Mouse (Mus musculus): ENCODE measurements around the gene Btbd6. TPM values are rescaled to one million over a fixed set of nuclear protein-coding genes. Genes with fewer than 3 reads are reported as not detected.

The Btbd6 gene
- polyA plus RNA-seq, 1 experiment from 2014 or later: 29.2 TPM

GRCm38 (mm10) chr12:112941776-112942713 lies 34.2 kb upstream of the Btbd6 start, which contains the start of gene Nudt14:
Gene Nudt14, minus strand, starts transcription at chr12:112942124.
- WGBS: 2% methylated on average over 58 of the region's 58 CpGs
- Histone ChIP-seq H3K4me2 (peak within 1 kb of the TSS; percentile 63), H3K9me3 (no peaks in the 10 kb centered on the region), H3K9ac (peak within 1 kb of the TSS; percentile 63), H3K27ac (peak within 1 kb of the TSS; percentile 51; the same call in 1 of the 2 replicates), H3K4me3 (replicated peaks) (peak within 1 kb of the TSS; percentile 61), H3K36me3 (replicated peaks) (no peaks in the 10 kb centered on the region), H3K4me1 (peaks cover 22% of the 10 kb centered on the region), H3K27me3 (0 out of 2 replicates have a peak, but pooled peaks cover 18% of the 10 kb centered on the region)
- peak; percentile 80 for ATAC-seq (ENCODE audit: low FRiP score)

GRCm38 (mm10) chr12:112943669-112944068 lies 32.6 kb upstream of the Btbd6 start:
- H3K9ac ChIP-seq: no peak overlapping the region
- H3K27me3 ChIP-seq: 0 out of 2 replicates have a peak, but pooled peaks cover 20% of the 10 kb centered on the region
- WGBS: 78% methylated on average over 2 of the region's 2 CpGs
- no peaks in the 10 kb centered on the region for H3K36me3 ChIP-seq (replicated peaks)
- no peak for ATAC-seq (ENCODE audit: low FRiP score)
- no peak overlapping the region for H3K4me2 ChIP-seq
- H3K4me3 ChIP-seq (replicated peaks): no peak overlapping the region
- no peak overlapping the region for H3K27ac ChIP-seq
- H3K4me1 ChIP-seq: peaks cover 15% of the 10 kb centered on the region
- H3K9me3 ChIP-seq: no peaks in the 10 kb centered on the region

- Histone ChIP-seq H3K4me2 (no peak overlapping the region), H3K36me3 (replicated peaks) (no peaks in the 10 kb centered on the region), H3K9ac (no peak overlapping the region), H3K27ac (no peak overlapping the region), H3K9me3 (no peaks in the 10 kb centered on the region), H3K4me3 (replicated peaks) (no peak overlapping the region), H3K4me1 (peaks cover 25% of the 10 kb centered on the region), H3K27me3 (peaks cover 29% of the 10 kb centered on the region)
- 25% methylated on average over 4 of the region's 4 CpGs for WGBS
- no peak for ATAC-seq (ENCODE audit: low FRiP score)
Observed at GRCm38 (mm10) chr12:112947307-112947706, 29.0 kb upstream of the Btbd6 start.

- Histone ChIP-seq H3K9me3 (no peaks in the 10 kb centered on the region), H3K4me2 (peak overlapping the region; percentile 83), H3K36me3 (replicated peaks) (no peaks in the 10 kb centered on the region; the same call in 1 of the 2 replicates), H3K27ac (peak overlapping the region; percentile 89), H3K9ac (peak overlapping the region; percentile 85), H3K27me3 (peaks cover 18% of the 10 kb centered on the region), H3K4me1 (peaks cover 25% of the 10 kb centered on the region), H3K4me3 (replicated peaks) (peak overlapping the region; percentile 60)
- peak; percentile 90 for ATAC-seq (ENCODE audit: low FRiP score)
- under 1% methylated on average over 56 of the region's 58 CpGs for WGBS
Observed at GRCm38 (mm10) chr12:112950040-112950760, 26.1 kb upstream of the Btbd6 start.

GRCm38 (mm10) chr12:112950761-112951129 lies 25.5 kb upstream of the Btbd6 start:
- Histone ChIP-seq H3K4me3 (replicated peaks) (peak overlapping the region; percentile 60), H3K4me1 (peaks cover 25% of the 10 kb centered on the region), H3K27ac (peak overlapping the region; percentile 89), H3K36me3 (replicated peaks) (no peaks in the 10 kb centered on the region; the same call in 1 of the 2 replicates), H3K9ac (peak overlapping the region; percentile 85; the same call in 1 of the 2 replicates), H3K9me3 (no peaks in the 10 kb centered on the region), H3K27me3 (peaks cover 18% of the 10 kb centered on the region), H3K4me2 (peak overlapping the region; percentile 83)
- ATAC-seq (ENCODE audit: low FRiP score): peak; percentile 31
- 9% methylated on average over 6 of the region's 6 CpGs for WGBS

GRCm38 (mm10) chr12:112951150-112951842 lies 25.0 kb upstream of the Btbd6 start:
- H3K36me3 ChIP-seq (replicated peaks): no peaks in the 10 kb centered on the region; the same call in 1 of the 2 replicates
- peaks cover 18% of the 10 kb centered on the region for H3K27me3 ChIP-seq
- peak overlapping the region; percentile 89 for H3K27ac ChIP-seq
- H3K4me1 ChIP-seq: peaks cover 25% of the 10 kb centered on the region
- H3K4me3 ChIP-seq (replicated peaks): no peak overlapping the region
- ATAC-seq (ENCODE audit: low FRiP score): no peak
- peak overlapping the region; percentile 83; the same call in 1 of the 2 replicates for H3K4me2 ChIP-seq
- WGBS: 31% methylated on average over 7 of the region's 7 CpGs
- no peaks in the 10 kb centered on the region for H3K9me3 ChIP-seq
- H3K9ac ChIP-seq: peak overlapping the region; percentile 85; the same call in 1 of the 2 replicates

GRCm38 (mm10) chr12:112952433-112952832 lies 23.8 kb upstream of the Btbd6 start:
- Histone ChIP-seq H3K9me3 (no peaks in the 10 kb centered on the region), H3K4me3 (replicated peaks) (no peak overlapping the region), H3K27ac (no peak overlapping the region), H3K9ac (no peak overlapping the region), H3K4me1 (peaks cover 25% of the 10 kb centered on the region), H3K36me3 (replicated peaks) (no peaks in the 10 kb centered on the region; the same call in none of the 2 replicates), H3K27me3 (peaks cover 10% of the 10 kb centered on the region), H3K4me2 (no peak overlapping the region)
- no peak for ATAC-seq (ENCODE audit: low FRiP score)
- WGBS: 81% methylated on average over 8 of the region's 8 CpGs

GRCm38 (mm10) chr12:112952926-112953565 lies 23.2 kb upstream of the Btbd6 start:
- H3K4me1 ChIP-seq: peaks cover 25% of the 10 kb centered on the region
- WGBS: 77% methylated on average over 3 of the region's 3 CpGs
- no peak overlapping the region for H3K9ac ChIP-seq
- H3K4me3 ChIP-seq (replicated peaks): no peak overlapping the region
- no peak overlapping the region for H3K4me2 ChIP-seq
- H3K36me3 ChIP-seq (replicated peaks): no peaks in the 10 kb centered on the region; the same call in none of the 2 replicates
- peaks cover 10% of the 10 kb centered on the region for H3K27me3 ChIP-seq
- H3K27ac ChIP-seq: 0 out of 2 replicates have a peak overlapping the region, but pooled peaks have one; percentile 25
- ATAC-seq (ENCODE audit: low FRiP score): no peak
- H3K9me3 ChIP-seq: no peaks in the 10 kb centered on the region

GRCm38 (mm10) chr12:112955800-112956199 lies 20.5 kb upstream of the Btbd6 start:
- Histone ChIP-seq H3K4me2 (no peak overlapping the region), H3K9ac (no peak overlapping the region), H3K4me3 (replicated peaks) (no peak overlapping the region), H3K27ac (no peak overlapping the region), H3K4me1 (peaks cover 9% of the 10 kb centered on the region), H3K36me3 (replicated peaks) (peaks cover 17% of the 10 kb centered on the region), H3K9me3 (no peaks in the 10 kb centered on the region), H3K27me3 (peaks cover 8% of the 10 kb centered on the region)
- peak; percentile 48; the same call in 1 of the 2 replicates for ATAC-seq (ENCODE audit: low FRiP score)
- WGBS: 27% methylated on average over 4 of the region's 4 CpGs

- peaks cover 42% of the 10 kb centered on the region for H3K36me3 ChIP-seq (replicated peaks)
- H3K4me3 ChIP-seq (replicated peaks): no peak overlapping the region
- H3K27ac ChIP-seq: no peak overlapping the region
- no peak overlapping the region for H3K4me2 ChIP-seq
- peak; percentile 50; the same call in 1 of the 2 replicates for ATAC-seq (ENCODE audit: low FRiP score)
- 42% methylated on average over 4 of the region's 4 CpGs for WGBS
- no peaks in the 10 kb centered on the region for H3K27me3 ChIP-seq
- no peak overlapping the region for H3K9ac ChIP-seq
- no peaks in the 10 kb centered on the region for H3K9me3 ChIP-seq
- no peaks in the 10 kb centered on the region for H3K4me1 ChIP-seq
Observed at GRCm38 (mm10) chr12:112958303-112958702, 18.0 kb upstream of the Btbd6 start.

GRCm38 (mm10) chr12:112959421-112959820 lies 16.9 kb upstream of the Btbd6 start:
- ATAC-seq (ENCODE audit: low FRiP score): no peak
- Histone ChIP-seq H3K4me1 (no peaks in the 10 kb centered on the region), H3K27me3 (no peaks in the 10 kb centered on the region), H3K9me3 (no peaks in the 10 kb centered on the region), H3K27ac (no peak overlapping the region), H3K36me3 (replicated peaks) (peaks cover 53% of the 10 kb centered on the region), H3K4me3 (replicated peaks) (no peak overlapping the region), H3K9ac (no peak overlapping the region), H3K4me2 (no peak overlapping the region)
- 85% methylated on average over 8 of the region's 8 CpGs for WGBS
